Mouse (Mus musculus) spleen, postnatal 4 days (tissue): ENCODE measurements around the gene Ciz1.

Experiments
- DNase-seq, 2 experiments: peaks; one replicate each; pipeline ENCODE4 v3.0.0; 2022; ENCODE audit warnings: low spot score in 2 of 2

Gene Ciz1

DNA sequence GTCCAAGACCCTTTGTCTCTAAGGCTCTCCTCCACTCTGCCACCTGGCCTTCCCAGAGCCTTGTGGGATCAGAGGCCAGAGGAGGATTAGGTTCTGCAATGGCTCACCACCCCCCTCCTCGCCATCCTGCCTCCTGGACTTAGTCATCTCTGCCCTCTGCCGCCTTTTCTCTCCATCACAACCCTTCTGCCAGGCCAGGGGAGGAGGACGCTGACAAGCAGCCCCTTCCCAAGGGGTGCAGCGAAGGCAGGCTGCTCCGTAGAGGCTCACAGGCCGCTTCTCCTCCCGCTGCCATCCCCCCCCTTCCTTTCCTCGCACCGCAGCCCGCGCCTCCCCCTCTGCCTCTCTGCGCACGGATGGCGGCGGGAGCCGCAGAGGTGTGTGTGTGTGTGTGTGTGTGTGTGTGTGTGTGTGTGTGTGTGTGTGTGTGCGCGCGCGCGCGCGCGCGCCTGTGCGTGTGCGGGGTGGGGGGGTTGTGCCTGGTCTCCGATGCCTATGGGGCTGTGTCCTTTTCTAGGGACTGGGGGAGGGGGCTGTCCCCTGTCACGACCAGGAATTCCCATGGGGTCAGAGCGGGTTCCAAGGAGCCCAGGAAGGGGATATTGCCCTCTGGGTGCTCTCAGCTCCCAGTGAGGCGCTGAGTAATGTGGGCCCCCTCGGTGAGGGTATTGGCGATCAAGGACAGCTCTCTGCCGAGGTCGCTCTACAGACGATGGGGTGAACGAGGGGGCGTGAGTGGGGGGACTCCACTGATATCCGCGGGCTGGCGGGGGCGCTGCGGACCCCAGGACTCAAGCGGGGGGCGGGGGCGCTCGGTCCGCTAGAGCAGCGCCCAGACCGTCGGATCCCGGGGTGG is at the start of gene Ciz1:
Gene Ciz1 (plus strand): TSS at position 177 of the 856 bp plus-strand sequence.
- DNase-seq = no peak

GRCm38 (mm10) chr2:32302952-32303351 is 49.2 kb upstream of the Ciz1 start:
- no peak for DNase-seq

- DNase-seq = peak; percentile 45 to 80
These were observed 47.8 kb upstream of the Ciz1 start for GRCm38 (mm10) chr2:32304145-32304832.

DNA sequence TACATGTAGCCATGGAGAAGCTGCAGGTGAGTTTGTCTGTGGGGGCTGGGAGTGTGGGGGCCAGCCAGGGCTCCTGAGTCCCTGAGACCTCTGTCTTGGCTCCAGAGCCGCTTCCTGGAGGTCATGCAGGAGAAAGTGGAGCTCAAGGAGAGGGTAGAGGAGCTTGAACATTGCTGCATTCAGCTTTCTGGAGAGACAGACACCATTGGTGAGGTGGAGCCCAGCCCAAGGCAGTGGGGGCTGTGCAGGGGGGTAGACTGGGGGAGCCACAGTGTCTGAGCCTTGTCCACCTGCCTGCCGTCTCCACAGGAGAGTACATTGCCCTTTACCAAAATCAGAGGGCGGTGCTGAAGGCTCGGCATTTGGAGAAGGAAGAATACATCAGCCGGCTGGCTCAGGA is 46.5 kb upstream of the Ciz1 start:
- DNase-seq = no peak

- DNase-seq = no peak
These were observed 46.0 kb upstream of the Ciz1 start for GRCm38 (mm10) chr2:32306176-32306575.

GRCm38 (mm10) chr2:32307247-32307798 is 44.8 kb upstream of the Ciz1 start:
- no peak for DNase-seq

DNA sequence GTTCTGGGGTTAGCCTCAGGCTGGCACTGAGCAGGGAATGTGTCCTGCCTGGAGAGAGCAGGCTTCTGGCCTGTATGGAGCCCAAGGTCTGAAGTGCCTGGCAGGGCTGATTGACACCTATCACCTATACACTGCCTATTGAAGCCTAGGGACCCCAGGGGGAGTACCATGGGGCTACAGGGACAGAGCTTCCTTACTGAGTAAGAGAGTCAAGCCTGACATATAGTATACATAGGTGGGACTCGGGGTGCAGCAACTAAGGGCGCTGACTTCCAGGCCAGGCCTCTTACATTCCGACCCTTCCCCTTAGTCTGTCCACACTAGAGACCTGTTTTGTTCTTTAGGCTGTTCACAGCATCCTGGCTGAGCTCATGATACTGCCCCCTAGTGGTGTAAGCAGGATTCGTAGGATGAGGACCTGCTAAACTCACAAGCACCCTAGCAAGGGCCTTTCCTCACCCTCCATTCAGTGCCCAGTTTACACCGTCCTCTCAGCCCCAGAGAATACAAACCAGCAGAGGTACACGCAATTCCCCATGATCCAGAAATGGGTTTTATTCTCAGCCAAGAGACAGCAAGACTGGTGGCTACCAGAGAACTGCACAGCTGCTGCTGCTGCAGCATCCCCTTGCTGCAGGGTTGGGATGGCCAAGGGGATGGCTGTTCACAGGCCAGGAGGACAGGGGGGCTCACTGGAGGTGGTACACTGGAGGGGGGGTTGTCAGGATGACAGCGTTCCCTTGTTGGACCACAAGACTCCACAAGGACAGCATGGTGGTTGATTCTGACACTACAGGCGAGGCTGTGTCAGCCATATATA is 44.0 kb upstream of the Ciz1 start:
- DNase-seq = peak; percentile 45 to 83

GRCm38 (mm10) chr2:32308870-32309568 is 43.1 kb upstream of the Ciz1 start:
- DNase-seq = no peak

DNA sequence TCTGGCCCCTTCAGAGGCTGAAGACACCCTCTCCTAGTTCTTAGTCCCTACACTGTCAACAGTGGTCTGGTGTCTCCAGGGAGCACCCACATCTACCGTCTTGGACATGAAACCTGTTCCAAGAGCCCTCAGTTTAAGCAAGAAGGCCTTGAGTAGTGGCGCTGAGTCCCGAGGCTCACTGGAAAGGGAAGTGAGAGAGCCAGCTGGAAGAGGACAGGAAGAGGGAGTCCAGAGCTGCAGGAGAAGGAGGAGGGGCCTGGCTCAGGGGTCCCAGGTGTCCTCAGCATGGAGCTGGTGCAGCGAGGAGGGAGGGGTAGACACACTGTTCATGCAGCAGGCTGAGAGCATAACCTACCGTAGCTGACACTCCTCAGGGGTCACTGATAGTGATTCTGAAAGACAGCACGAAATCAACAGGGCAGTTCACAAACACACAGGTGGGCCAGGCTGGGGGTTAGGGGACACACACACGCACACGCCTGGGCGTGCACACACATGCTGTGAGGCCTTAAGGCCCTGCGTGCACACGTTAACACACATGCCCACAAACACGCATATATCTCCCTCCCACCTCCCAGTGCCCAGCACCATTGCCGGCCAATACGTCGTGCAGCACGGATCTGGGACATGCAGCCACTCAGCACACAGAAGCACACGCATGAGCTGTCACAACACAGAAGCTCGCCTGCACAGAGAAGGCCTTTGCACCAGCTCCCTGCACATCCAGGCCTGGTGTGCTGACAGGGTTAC is 41.9 kb upstream of the Ciz1 start:
- no peak for DNase-seq

DNA sequence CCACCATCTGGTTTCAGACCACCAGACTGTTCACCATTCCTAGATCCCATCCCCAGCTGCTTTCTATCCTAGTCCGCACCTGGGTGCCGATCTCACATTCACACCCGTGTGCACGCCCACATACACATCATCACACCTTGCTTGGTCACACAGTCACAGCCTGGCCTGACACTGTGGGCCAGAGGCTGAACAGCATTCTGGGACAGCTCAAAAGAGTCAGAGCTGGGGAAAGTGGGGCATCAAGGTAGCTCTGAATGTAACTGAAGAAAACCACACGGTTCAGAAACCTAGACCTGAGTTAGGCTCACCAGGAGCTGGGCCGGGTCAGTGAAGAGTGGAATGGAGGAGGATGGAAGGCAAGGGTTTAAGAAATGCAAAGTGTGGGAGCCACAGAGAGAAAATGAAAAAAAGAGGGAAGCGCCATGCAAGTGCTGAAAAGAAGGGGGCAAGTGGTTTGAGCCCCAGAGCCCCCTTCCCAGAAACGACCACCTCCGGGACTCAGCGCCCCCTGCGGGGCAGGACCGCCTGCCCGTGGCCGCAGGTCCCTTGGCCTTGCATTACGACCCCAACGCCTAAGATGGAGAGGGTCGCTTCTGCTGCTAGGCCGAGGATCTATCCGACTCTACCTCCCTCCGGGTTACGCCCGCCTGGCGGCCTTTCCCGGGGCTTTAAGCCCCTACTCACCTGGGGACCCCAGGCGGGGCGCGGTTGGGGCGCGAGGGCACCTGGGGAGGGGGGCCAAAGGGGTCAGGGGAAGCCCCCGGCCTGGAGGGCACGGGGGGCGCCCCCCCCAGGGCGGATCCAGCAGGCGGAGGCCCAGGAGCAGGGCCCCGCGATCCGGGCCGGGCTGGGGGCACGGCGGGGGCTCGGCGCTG is 40.4 kb upstream of the Ciz1 start:
- DNase-seq = no peak

DNA sequence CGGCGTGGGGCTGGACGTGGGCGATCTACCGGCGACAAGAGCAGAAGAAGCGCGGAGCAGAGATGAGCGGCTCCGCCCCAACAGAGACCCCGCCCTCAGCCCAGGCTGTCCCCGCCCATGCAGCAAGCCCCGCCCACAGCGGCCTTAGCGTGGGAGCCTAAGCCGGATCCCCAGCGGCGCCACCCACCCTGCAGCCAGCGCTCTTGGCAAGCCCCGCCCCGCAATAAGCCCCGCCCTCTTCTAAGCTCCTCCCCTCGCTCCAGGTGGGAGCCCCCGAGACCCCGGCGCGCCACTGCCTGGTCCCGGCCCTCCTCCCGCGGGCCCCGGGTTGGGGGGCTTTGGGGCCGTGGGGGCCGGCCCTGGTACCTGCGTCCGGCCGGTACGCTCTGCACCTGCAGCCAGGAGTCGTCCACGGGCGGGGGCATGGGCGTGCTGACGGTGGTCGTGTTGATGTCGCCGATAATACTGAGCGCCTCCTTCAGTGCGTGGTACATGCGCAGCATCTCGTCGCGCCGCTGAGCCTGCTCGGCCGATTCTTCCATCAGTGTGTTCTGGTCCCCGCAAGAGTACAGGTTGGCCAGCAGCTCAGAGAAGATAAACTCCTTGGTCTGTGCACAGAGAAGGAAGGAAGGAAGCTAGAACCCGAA is 39.7 kb upstream of the Ciz1 start:
- peak; percentile 85 to 95 for DNase-seq

DNA sequence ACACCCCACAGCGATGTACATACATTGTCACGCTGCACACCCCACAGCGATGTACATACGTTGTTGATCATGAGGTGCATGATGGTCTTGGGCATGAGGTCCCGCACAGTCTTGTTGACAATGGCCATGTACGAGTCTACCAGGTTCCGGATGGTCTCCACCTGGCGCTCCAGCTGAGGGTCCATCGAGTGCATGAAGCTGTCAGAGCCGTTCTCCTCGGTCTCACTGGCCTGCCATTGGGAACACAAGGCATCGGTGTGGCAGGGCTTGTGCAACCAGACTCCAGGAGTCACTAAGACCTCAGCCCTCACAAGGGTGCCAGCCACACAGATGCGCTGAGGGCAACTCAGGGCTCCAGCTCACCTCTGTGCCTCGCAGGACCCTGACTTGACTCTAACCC is 37.3 kb upstream of the Ciz1 start:
- no peak for DNase-seq

- no peak for DNase-seq
These were observed 36.4 kb upstream of the Ciz1 start for GRCm38 (mm10) chr2:32315751-32316150.

GRCm38 (mm10) chr2:32316887-32317656 is 35.1 kb upstream of the Ciz1 start:
- no peak for DNase-seq

DNA sequence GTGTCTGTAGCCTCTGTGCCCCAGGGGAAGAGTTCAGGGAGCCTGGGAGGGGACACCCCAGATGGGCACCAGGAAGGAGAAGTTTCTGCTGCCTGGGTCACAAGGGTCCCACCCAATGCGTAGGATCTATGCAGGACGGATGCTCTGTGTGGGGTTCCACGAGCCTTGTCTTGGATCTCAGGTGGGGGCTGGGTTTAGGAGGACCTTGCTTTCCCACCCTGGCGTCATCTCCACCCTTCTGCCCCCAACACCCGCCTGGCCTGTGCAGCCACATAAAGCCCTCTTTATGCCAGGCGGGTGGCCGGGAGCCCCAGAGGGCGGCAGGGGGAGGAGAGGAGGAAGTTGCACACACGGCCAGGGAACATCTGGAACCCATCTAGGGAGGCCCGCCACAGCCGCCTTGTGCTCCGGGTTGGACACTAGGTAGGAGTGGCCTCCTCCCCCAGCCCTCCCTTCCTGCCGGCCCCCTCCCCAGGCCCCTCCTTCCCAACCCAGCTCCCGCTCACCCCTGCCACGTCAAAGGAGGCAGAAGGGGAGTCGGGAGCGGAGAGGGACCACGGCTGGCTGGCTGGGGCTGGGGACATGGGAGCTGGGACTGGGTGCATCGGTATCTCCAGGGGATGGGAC is 34.2 kb upstream of the Ciz1 start:
- no peak for DNase-seq

DNA sequence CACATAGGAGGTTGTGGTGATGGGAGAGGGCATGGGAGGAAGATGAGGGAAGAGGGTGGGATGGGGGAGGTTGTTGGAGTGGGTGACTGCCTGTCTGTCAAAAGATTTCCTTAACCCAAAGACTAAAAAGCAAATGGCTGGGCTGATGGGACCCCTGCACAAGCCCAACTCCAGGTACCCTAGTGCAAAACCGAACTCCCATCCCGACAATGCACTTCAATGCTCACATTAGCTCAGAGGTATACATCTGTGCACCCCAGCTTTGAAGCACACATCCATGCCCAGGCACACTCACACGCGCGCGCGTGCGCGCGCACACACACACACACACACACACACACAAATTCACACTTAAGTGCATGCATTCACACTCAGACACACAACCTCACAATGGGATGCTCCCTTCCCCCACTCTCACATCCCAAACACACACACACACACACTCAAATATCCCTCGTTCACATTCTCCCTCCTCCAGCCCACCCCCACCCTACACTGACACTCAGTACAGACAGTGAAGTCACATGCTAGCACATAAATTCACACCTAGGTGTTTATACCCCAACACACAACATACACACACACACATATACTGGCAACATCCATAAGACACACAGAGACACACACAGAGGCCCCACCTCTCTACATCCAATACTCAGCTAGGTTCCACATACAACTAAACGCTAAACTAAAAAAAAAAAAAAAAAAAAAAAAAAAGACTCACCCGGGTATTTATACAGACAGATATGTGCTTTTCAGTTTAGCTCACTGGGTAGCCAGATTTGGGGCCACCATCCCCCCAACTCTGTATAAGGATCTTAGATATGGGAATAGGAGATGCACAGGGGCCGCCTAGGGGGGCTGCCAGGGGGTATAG is 33.2 kb upstream of the Ciz1 start:
- DNase-seq = no peak
